Mouse (Mus musculus): ENCODE measurements around the gene Egflam. TPM values are rescaled to one million over a fixed set of nuclear protein-coding genes. Genes with fewer than 3 reads are reported as not detected.

Egflam gene
- polyA plus RNA-seq, 1 experiment, result 10.4 TPM

DNA sequence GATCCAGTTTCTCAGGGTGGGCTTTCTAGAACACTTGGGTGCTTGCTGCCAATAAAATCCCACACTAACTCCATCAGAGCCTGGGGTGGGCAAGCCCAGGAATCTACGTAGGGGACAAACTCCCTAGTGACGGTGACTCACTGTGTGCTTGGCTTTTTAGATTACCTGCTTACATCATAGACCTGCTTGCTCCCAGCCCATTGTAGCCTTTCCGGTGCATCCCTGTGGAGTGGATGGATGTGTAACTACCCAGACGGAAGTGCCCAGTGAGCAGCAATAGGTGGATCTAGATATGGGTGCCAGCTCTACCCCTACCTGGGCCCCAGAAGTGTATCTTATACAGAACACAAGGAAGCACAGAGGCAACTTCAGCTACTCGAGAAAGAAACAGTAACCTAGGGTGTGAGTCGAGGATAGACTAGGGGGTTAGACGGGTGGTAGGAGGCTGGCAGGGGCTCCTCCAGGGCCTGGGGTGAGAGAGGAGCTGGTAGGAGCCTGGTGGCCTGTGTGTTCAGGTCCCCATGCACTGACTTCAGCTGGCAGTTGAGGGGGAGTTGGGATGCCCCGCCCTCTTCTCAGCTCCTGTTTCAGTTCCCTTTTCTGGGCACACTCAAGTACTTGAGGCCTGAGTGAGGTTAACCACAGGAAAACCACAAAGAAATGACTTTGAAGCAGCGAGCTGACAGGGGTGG is 181.5 kb downstream of the Egflam start:
- no peak for DNase-seq (ENCODE audit: low spot score)

DNA sequence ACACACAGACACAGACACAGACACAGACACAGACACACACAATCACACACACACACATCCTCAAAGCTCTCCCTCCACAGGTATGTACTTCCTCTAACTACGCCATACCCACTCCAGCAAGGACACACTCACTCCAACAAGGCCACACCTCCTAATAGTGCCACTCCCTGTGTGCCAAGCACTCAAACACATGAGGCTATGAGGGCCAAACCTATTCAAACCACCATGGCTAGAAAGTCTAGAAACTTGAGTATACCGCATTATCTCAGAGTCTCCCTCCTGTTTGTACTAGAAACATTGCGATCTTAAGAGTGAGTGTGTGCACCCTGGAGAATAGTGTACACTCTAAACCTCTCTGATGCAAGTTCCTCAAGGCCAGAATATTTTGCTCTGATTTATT is 182.3 kb downstream of the Egflam start:
- no peak for DNase-seq (ENCODE audit: low spot score)

DNA sequence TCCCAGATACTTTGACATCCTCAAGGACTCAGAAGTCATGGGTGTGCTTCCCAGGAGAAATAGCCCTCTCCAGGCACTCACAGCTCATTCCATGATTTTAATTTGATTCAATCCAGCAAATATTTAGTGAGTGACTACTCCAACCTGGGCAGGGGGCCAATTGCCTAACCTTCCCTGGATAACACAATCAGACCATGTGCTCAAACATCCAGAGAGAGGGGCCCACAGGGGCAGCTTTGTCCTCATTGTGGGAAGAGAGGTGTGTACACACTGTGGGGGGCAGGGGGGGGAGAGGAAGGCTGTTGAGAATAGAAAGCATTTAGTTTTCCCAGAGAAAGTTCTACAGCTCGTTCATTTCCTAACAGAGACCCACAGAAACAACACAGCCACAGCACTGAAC is 184.5 kb downstream of the Egflam start:
- DNase-seq (ENCODE audit: low spot score), result no peak

DNA sequence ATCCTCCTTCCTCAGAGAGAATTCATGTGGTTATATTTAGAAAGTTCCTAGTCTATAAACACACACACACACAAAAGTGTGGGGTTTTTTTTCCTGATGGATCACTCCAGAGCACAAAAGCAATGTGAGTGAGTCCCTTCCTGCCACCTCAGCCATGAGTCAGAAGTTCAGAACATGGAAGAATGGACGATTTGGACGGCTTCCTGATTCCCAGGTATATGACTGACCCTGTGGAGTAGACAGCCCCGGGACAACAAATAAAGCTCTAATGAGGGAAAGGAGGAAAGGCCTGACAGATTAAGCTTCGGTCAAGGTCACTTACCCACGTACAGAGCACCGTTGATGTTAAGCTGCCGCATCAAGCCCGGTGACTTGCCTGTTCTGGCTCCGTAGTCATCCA is 190.0 kb downstream of the Egflam start:
- DNase-seq (ENCODE audit: low spot score), result no peak

DNA sequence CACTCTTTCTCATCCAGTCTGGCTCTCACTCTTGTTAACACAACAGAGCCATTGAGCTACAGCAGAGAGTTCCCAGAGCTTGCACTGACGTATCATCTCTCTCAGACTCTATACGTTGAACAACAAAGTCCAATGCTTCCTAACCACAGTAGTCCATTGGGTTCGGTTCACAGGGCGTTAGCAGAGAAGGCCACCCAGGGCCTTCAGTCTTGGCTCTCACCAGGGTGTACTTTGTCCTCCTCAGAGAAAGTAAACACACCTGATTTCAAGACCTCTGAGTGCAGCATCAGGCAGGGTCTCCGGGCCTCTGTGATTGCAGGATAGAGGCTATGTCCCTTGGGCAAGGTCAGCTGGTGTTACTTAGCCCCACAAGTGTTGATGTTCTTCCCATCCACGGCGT is 190.9 kb downstream of the Egflam start:
- no peak for DNase-seq (ENCODE audit: low spot score)

DNA sequence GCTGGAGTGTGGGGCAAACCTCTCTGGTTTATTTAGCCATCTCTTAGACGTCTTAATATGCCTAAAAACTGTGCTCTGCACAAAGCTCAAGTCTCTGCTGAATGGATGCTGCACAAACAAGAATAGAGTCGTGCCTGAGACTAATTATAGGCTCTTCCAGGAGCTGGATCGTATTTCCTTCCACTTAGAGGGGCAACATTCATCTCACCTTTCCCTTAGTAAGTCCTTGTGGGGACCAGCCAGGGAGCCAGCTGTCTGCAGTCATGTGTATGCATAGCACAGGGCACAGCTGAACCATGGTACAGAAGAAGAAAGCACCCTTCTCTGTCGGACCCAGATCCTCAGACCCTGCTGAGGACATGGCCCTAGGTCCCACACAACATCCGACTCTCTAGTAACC is 192.1 kb downstream of the Egflam start:
- no peak for DNase-seq (ENCODE audit: low spot score)

DNA sequence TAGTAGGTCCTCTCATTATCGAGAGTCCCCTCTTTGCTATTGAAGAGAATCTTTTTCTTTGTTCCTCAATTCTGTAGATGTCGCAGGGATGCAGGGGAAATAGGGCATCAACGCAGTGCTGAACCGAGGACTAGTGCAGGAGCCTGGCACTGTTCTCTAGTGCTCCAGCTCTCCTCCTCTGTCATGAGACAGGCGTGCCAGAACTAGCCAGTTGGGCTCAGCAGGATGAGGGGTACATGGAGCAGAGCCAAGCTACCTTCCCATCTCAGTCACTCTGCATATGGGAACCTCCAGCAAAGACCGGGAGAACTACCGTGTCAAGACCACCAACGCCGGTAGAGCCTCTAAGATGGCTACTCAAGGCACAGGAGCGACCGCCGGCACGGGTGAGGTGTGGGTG is 193.3 kb downstream of the Egflam start:
- DNase-seq (ENCODE audit: low spot score), result no peak

DNA sequence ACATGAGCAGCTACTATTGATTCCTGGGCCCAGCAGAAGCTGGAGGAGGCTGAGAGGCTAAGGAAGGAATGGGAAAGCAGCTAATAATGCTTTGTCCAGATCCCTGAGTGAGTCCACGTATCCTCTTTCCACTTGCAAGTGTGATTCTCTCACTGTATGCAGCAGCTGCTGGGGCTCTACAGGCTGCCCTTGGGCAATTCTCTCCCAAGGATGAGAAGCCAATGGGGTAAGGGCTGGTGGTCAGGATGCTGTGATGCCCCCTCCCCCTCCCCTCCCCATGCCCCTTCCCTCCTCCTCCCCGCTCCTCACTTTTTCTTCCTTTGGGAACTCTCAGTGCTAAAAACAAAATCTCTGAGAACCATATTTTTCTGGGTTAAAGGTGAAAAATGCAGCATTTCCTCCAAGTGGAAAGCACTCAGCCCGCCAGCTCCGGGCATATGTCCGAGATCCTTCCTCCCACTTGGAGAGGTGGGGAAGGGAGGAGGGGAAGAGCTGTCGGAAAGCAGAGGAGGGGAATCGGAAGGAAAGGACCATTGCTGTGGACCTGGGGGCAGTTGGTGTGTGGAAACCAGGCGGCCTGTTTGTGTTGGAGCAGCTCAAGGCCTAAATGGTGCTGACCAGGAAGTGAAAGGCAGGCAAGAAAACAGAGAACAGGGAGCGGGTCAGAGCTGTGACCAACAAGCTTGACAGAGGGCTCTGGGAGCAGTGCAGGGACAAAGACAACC is 194.4 kb downstream of the Egflam start:
- DNase-seq (ENCODE audit: low spot score), result no peak

DNA sequence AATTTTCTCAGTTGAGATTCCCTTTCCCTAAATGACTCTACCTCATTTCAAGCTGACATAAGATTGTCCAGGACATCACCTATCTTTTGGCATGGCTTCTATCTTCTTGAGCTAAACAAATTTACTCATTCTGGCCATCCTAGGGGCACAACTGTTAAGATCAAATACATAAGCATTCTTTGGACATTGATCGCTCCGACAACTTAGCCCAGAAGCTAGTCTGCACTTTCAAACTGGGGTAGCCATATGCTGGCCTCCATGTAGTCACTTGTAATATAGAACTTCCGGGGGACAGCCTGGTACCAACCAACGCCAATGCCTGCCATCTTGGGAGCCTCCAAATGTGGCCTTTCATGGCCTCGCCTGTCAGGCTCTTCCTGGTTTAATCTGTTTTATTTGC is 195.2 kb downstream of the Egflam start:
- no peak for DNase-seq (ENCODE audit: low spot score)

DNA sequence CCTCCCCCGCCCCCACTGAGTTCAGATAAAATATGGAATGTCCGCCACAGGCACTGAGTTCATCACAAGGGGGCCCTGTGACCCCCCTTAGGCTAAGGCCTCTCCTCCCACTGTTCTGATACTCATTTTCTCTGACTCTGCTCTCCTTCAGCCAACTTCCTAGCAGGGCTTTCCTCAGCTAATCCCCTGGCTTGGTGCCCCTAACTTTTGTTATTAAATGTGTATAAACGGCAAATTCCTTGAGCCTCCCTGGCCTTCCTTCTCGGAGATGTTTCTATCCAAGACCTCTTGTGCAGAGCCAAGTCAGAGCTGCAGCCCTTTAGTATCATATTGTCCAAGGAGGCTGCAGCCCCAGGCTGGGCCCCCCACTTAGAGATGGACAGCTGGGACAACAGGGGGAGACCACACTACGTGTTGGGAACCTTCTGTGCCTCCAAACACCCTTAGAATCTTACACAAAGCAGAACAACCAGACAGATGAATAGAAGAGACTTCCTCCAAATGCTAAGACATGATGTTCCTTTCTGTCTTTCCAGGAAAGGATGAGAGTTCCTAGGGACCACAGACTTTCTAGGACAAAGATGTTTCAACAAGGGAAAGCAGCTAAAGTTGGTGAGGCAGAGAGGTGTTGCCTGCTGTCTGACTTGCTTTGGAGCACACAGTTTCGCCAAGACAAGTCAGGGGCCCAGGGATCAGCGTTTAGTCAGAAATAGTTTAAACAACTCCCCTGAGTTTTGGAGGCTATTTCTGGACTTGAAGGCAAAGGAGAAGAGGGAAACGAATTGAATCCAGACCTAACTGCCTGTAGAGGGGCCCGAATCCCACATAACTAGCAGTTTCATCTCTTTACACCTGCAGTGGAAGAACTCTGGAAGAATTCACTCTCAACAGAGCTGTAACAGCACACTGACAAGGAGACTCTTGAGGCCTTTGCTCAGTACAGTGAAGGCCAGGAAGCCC is 196.5 kb downstream of the Egflam start:
- no peak for DNase-seq (ENCODE audit: low spot score)

DNA sequence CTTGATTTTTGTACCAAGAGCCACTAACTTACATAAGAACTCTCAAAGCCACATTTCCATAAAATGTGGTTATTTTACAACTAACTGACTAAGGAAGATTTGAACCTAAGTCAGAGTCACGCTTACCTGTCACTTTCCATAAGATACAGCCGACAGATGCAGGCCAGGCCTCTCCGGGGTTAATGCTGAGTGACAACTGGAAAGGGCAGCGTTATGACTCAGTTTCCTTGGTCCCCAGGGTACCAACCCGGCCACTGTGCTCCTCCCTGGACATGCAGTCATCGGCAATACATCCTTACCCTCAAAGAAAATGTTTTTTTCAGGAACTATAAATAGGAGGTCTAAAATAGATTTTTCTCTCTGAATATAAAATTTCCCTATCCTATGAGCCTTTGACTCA is 197.9 kb downstream of the Egflam start:
- DNase-seq (ENCODE audit: low spot score), result no peak

DNA sequence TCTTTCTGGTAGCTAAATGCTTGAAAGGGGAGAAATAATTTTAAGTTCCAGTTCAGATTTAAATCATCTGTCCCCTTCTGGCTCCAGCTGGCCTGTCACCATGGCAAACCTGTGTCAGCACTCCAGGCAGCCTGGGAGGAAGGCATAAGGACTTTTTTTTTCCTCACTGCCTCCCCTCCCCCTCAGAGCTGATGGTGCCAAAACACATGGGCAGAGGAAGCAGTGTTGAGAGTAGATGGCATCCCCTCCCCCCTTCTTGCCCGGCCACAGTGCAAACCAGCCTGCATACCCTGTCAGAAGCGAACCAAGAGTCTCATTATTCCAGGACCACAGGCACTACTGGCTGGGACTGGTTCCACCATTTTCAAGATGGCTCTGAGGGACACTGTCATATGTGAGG is 199.4 kb downstream of the Egflam start:
- DNase-seq (ENCODE audit: low spot score), result no peak

DNA sequence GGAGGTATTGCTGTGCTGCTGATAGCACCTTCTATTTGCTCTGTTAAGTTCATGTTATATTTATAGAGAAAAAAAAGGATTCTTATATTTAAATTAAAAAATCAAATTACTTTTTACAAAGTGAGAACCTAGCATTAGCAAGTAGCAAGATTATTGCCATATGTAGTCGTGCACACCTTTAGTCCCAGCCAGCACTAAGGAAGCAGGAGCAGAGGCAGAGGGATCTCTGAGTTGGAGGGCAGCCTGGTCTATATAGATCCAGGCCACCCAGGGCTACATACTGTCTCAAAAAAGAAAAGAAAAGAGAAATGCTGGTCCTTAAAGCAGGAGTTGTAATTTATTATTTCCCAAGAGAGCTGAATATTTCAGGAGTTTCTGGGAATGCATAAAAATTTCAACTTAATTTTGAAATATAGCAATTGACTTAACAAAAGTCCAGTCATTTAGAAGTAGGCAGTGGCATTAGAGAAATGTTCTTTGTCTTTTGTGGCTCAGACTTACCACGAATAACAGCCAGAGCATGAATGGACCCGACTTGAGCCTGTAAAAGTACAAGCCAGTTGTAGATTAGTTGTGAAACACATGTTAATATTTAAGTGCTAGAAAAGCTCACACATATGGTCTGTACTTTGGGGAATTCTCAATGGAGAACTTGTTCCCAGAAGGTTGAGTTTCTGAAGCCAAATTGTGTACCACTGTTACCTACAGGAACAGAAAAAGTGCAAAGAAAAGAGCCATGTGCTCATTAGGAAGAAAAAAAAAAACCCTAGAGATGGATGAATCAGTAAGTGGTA is 200.3 kb downstream of the Egflam start:
- no peak for DNase-seq (ENCODE audit: low spot score)

DNA sequence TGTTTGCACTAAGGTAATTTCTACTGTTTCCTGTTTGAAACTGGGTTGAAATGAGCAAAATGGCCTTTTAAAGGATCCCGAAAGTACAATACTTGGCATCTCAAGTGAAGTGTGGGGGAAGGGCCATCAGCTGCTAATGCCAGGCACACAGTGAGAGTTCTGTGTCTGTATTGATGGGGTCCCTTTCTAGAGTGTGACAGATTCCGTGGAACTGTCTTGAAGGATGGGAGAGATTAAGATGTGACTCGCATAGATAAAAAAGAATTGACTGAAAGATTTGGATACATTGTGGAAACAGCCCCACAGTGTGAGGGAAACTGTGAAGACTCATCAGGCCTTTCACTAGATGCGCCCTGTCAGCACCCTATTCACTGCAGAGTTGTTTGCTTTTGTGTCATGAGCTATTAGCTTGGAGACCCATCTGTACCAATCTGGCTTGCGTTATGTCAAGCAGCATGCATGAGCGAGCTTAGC is 203.4 kb downstream of the Egflam start:
- no peak for DNase-seq (ENCODE audit: low spot score)

DNA sequence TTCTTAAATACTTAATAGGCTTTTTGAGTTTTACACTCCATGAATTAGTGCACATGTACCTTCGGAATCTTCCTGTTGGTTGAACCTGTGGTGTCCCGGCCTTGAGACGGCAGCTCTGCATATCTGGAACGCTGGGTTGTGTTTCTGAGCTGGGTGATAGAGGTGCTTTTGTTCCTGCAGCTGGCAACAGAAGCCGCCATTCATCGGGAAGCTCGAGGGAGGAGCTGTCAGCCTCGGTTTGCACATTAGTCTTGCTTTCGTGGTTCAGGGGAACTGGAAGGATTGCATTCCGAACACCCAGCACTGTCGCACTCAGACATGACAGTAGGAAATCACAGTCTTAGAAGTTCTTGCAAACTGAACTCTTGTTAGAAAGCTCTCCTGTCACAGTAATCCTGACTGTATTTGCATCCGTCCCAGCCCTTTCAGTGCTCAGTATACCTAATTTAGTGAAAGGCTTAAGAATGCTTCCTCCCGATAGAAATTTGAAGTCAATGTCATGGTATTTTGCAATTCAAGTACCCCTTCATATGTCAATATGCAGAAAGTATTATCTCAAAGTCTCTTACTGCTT is 204.0 kb downstream of the Egflam start:
- DNase-seq (ENCODE audit: low spot score), result no peak

DNA sequence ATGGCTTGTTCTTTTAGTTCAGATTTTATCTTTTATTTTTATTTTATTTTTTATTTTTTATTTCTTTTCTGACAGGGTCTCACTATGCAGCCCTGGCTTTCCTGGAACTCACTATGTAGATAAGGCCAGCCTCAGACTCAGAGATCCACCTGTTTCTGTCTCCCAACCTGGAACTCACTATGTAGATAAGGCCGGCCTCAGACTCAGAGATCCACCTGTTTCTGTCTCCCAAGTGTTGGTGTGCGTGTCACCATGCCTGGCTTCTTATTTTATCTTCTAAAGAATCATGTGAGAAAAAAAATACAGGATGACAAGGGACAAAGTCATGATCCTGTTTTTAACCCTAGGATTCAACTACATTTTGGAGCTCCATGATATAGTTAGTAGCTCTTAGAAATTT is 205.6 kb downstream of the Egflam start:
- no peak for DNase-seq (ENCODE audit: low spot score)

DNA sequence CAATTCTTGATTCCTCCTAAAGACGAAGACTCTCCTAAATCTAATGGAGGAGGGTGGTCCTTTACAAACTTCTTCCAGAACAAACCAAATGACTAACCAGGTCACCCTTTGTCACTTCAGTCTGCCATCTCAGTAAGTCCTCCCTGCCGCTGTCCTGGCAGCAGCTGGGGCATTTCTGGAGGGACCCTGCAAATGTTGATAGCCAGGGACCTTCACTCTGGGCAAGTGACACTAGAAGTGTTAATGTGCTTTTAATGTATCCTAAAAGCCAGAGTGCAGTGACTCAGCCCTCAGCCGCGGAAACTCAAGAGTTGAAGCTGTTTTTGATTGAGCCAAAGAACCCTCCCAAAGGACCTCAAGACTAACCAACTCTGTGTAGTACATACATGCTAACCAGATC is 207.1 kb downstream of the Egflam start:
- no peak for DNase-seq (ENCODE audit: low spot score)

DNA sequence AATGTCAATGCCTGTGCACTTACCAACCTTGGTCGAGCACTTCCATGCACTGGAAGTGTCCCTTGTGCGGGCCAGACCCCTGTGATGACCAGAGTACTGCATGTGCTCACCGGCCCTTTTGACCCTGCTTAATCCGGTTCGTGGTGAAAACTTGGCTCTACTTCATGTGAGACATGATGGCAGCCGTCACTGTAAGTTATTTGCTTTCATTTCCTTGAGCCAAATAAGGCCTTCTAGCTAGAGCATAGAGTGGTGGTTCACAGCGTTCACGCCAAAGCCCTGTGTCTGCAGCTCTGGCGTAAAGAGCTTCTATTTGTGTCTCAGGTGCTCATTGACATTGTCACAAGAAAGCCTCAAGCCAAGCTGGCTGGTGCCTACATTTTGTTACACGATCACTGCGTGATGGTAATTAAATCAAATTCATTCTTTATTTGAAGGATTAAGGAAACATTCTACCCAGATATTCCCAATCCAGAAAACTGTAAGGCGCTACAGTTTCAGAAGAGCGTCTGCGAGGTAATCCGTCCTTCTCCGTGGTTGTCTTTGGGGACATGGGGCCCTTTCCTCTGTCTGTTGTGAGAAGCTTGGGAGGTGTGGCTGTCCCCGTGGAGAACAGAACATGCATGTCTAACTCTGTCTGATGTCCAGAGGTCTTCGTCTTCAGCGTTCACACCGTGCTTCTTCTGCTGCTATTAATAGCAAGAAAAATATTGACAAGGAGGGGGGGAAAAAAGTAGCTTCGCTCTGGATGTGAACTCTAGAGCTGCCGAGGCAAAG is 208.3 kb downstream of the Egflam start:
- no peak for DNase-seq (ENCODE audit: low spot score)

DNA sequence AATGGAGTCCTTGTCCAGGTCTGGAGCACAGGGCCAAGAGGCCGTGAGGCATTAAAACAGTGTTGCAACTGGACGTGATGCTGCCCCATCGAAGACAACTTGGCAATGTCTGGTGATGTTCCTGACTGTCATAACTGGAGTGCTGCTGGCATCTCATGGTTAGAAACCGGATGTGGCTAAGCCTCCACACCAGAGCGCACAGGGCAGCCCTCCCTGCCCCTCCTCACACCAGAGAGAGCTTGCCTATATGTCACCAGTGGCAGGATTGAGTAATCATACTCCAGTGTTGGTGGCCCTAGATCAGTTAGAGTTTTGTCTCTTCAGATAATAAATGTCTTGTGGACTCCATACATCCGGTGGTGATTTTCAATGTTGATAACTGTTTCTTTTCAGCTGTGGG is 210.5 kb downstream of the Egflam start:
- DNase-seq (ENCODE audit: low spot score), result no peak

DNA sequence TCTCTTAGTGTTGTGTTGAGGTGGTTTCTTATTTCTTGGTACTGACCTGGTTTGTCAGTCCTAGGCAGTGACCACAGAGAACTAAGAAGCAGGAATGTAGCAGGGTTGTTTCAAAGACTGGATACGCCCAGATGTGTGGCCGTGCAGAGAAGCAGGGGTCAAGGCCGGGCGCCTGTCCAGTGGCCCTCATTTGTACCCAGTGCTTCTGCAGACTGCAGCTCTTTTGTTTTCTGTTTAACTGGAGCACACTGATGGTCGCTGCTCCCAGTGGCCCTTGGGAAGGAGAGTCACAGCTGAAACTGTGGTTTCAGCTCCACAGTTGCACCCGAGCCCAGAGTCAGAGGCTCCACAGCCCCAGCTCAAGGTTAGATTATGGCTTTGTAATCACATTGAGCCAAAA is 217.6 kb downstream of the Egflam start:
- DNase-seq (ENCODE audit: low spot score), result no peak
